Mouse (Mus musculus): ENCODE measurements around the gene Retreg1. TPM values are rescaled to one million over a fixed set of nuclear protein-coding genes. Genes with fewer than 3 reads are reported as not detected.

Retreg1 gene
- polyA plus RNA-seq, 1 experiment from 2014 or later: 5.6 TPM

- Histone ChIP-seq H3K4me1 (ENCODE audit: control insufficient read depth, insufficient read depth, low read length) (no peaks in the 10 kb centered on the region), H3K9me3 (ENCODE audit: control insufficient read depth, low read length) (no peaks in the 10 kb centered on the region), H3K9ac (ENCODE audit: low read length) (no peak overlapping the region), H3K36me3 (ENCODE audit: control insufficient read depth, insufficient read depth, low read length) (no peaks in the 10 kb centered on the region), H3K27me3 (ENCODE audit: control insufficient read depth, insufficient read depth, low read length) (no peaks in the 10 kb centered on the region), H3K4me3 (ENCODE audit: low read depth, low read length) (no peak overlapping the region), H3K4me2 (ENCODE audit: low read depth) (no peak overlapping the region), H3K27ac (ENCODE audit: low read depth, low read length) (no peak overlapping the region)
- ATAC-seq (ENCODE audit: insufficient read depth, low FRiP score, low TSS enrichment) (no peak), DNase-seq (ENCODE audit: low spot score) (no peak)
- WGBS: 84% methylated on average over 8 of the region's 8 CpGs
Observed at GRCm38 (mm10) chr15:25945224-25945623, 102.2 kb downstream of the Retreg1 start.

DNA sequence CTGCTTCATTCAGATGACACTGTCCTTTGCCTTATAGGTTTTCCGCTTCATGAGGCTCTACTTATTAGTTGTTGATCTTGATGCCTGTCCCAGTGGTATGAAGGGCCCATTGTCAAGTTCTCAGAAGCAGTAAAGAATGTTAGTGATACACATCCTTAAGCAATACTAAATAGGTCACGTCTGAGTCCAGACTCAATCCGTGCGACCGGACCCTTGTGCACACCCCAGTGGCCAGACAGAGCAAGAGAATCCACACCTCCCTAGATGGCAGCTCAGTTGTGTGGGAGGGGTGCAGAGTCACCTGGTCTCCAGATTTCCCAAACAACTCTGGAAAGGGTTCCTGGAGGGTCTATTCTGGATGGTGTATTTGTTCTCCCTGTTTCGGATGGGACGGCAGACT is 103.5 kb downstream of the Retreg1 start:
- H3K36me3 ChIP-seq (ENCODE audit: control insufficient read depth, insufficient read depth, low read length): no peaks in the 10 kb centered on the region
- no peak overlapping the region for H3K4me2 ChIP-seq (ENCODE audit: low read depth)
- ATAC-seq (ENCODE audit: insufficient read depth, low FRiP score, low TSS enrichment) (no peak), DNase-seq (ENCODE audit: low spot score) (no peak)
- no peak overlapping the region for H3K4me3 ChIP-seq (ENCODE audit: low read depth, low read length)
- no peaks in the 10 kb centered on the region for H3K9me3 ChIP-seq (ENCODE audit: control insufficient read depth, low read length)
- 91% methylated on average over 7 of the region's 7 CpGs for WGBS
- H3K4me1 ChIP-seq (ENCODE audit: control insufficient read depth, insufficient read depth, low read length): no peaks in the 10 kb centered on the region
- H3K27me3 ChIP-seq (ENCODE audit: control insufficient read depth, insufficient read depth, low read length): no peaks in the 10 kb centered on the region
- H3K27ac ChIP-seq (ENCODE audit: low read depth, low read length): no peak overlapping the region
- no peak overlapping the region for H3K9ac ChIP-seq (ENCODE audit: low read length)

DNA sequence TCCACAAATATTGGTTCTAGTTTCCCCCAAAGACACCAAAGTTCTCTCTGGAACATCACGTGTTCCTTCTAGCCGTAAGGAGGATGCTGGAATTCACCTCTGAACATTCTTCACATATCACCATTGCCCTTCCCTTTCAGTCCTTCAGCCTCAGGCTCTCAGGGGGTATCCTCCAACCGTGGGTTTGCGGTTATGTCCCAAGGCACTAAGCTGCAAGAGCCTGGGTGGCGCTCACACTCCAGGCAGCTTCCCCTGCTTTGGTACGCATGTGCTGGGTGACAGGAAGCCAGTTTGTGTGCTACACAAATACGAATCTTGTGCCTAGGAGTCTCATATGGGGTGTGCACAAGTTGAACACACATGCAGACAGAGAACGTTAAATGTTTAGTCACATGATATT is 104.4 kb downstream of the Retreg1 start:
- no peak for ATAC-seq (ENCODE audit: insufficient read depth, low FRiP score, low TSS enrichment)
- no peak for DNase-seq (ENCODE audit: low spot score)
- 84% methylated on average over 8 of the region's 8 CpGs for WGBS
- H3K9ac ChIP-seq (ENCODE audit: low read length): no peak overlapping the region
- no peaks in the 10 kb centered on the region for H3K36me3 ChIP-seq (ENCODE audit: control insufficient read depth, insufficient read depth, low read length)
- no peaks in the 10 kb centered on the region for H3K4me1 ChIP-seq (ENCODE audit: control insufficient read depth, insufficient read depth, low read length)
- no peaks in the 10 kb centered on the region for H3K9me3 ChIP-seq (ENCODE audit: control insufficient read depth, low read length)
- H3K27me3 ChIP-seq (ENCODE audit: control insufficient read depth, insufficient read depth, low read length): no peaks in the 10 kb centered on the region
- H3K4me2 ChIP-seq (ENCODE audit: low read depth): no peak overlapping the region
- no peak overlapping the region for H3K4me3 ChIP-seq (ENCODE audit: low read depth, low read length)
- H3K27ac ChIP-seq (ENCODE audit: low read depth, low read length): no peak overlapping the region

DNA sequence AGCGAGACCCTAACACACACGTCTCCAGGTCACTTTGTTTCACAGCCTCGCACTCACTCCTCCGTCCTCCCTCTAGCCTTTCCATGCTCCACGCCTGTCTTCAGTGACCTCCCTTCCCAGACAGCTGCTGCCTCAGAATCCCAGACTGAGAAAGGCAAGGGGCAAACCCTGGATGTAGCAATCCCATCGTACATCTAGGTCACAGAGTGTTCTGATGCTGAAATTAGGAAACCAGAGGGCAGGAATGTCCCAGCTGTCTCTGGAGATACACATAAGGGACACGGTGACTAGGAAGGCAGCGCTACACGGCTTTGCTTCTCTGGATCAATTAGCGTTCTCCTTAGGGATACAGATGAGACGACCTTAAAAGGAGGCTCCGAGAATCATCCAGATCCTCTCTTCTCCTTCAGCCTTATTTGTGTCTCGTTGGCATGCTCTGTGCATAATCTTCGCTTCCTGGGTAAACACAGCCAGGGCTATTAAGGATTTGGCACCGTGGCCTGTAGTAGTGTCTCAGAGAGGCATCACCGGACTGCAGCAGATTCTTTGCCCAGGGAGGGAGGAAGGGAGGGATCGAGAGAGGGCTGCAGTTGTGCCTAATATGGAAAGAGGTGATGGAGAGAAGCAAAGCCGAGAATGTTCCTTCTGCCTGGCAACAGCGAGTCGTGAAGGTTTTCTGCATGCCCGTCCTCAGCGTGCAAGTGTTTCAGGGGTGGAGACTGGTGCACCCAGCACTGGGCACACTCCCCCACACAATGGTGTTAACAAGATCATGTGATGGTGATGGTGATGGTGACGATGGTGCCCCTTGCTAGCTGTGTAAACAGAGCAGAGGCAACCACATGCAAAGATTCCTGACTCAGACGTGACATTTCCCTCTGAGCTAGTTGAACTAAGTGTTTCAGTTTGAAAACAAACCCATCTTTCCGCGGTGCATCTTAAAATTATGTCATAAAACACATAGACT is 105.6 kb downstream of the Retreg1 start:
- WGBS: 89% methylated on average over 26 of the region's 26 CpGs
- DNase-seq (ENCODE audit: low spot score) (no peak), ATAC-seq (ENCODE audit: insufficient read depth, low FRiP score, low TSS enrichment) (no peak)
- Histone ChIP-seq H3K9ac (ENCODE audit: low read length) (no peak overlapping the region), H3K4me2 (ENCODE audit: low read depth) (no peak overlapping the region), H3K27ac (ENCODE audit: low read depth, low read length) (no peak overlapping the region), H3K4me3 (ENCODE audit: low read depth, low read length) (no peak overlapping the region), H3K27me3 (ENCODE audit: control insufficient read depth, insufficient read depth, low read length) (no peaks in the 10 kb centered on the region), H3K9me3 (ENCODE audit: control insufficient read depth, low read length) (no peaks in the 10 kb centered on the region), H3K36me3 (ENCODE audit: control insufficient read depth, insufficient read depth, low read length) (no peaks in the 10 kb centered on the region), H3K4me1 (ENCODE audit: control insufficient read depth, insufficient read depth, low read length) (no peaks in the 10 kb centered on the region)

DNA sequence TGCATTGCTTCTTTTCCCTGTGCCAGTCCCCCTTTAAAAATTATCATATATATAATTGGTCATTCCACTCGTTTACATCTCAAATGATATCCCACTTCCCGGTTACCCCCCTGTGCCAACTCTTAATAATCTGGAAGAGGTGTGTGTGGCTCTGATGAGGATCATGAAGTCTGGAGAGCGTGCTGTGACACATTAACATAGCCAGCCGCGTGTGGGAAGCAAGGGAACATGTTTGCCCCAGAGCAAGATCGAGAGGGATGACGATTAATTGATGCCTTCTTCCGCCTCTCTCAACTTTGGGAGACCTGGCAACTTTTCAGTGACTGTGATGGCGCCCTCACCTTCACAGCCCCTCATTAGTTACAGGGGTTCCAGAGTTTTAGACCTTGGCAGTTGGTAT is 106.7 kb downstream of the Retreg1 start:
- no peak overlapping the region for H3K4me3 ChIP-seq (ENCODE audit: low read depth, low read length)
- H3K4me2 ChIP-seq (ENCODE audit: low read depth): no peak overlapping the region
- H3K27ac ChIP-seq (ENCODE audit: low read depth, low read length): no peak overlapping the region
- H3K27me3 ChIP-seq (ENCODE audit: control insufficient read depth, insufficient read depth, low read length): no peaks in the 10 kb centered on the region
- 93% methylated on average over 9 of the region's 9 CpGs for WGBS
- H3K9me3 ChIP-seq (ENCODE audit: control insufficient read depth, low read length): no peaks in the 10 kb centered on the region
- H3K4me1 ChIP-seq (ENCODE audit: control insufficient read depth, insufficient read depth, low read length): no peaks in the 10 kb centered on the region
- no peak overlapping the region for H3K9ac ChIP-seq (ENCODE audit: low read length)
- ATAC-seq (ENCODE audit: insufficient read depth, low FRiP score, low TSS enrichment) (no peak), DNase-seq (ENCODE audit: low spot score) (no peak)
- no peaks in the 10 kb centered on the region for H3K36me3 ChIP-seq (ENCODE audit: control insufficient read depth, insufficient read depth, low read length)

DNA sequence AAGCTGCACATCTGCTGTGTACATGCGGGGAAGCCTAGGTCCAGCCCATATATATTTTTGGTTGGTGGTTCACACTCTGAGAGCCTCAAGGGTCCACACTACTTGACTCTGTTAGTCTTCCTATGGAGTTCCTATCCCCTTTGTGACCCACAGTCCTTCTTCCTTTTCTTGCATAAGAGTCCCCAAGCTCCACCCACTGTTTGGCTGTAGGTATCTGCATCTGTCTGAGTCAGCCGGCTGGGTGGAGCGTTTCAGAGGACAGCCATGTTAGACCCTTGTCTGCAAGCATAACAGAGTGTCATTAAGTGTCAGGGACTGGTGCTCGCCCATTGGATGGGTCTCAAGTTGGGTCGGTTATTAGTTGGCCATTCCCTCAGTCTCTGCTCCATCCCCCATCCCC is 107.6 kb downstream of the Retreg1 start:
- ATAC-seq (ENCODE audit: insufficient read depth, low FRiP score, low TSS enrichment) (no peak), DNase-seq (ENCODE audit: low spot score) (no peak)
- Histone ChIP-seq H3K4me1 (ENCODE audit: control insufficient read depth, insufficient read depth, low read length) (no peaks in the 10 kb centered on the region), H3K36me3 (ENCODE audit: control insufficient read depth, insufficient read depth, low read length) (no peaks in the 10 kb centered on the region), H3K4me2 (ENCODE audit: low read depth) (no peak overlapping the region), H3K9me3 (ENCODE audit: control insufficient read depth, low read length) (no peaks in the 10 kb centered on the region), H3K4me3 (ENCODE audit: low read depth, low read length) (no peak overlapping the region), H3K27me3 (ENCODE audit: control insufficient read depth, insufficient read depth, low read length) (no peaks in the 10 kb centered on the region), H3K27ac (ENCODE audit: low read depth, low read length) (no peak overlapping the region), H3K9ac (ENCODE audit: low read length) (no peak overlapping the region)
- 83% methylated on average over 5 of the region's 5 CpGs for WGBS

DNA sequence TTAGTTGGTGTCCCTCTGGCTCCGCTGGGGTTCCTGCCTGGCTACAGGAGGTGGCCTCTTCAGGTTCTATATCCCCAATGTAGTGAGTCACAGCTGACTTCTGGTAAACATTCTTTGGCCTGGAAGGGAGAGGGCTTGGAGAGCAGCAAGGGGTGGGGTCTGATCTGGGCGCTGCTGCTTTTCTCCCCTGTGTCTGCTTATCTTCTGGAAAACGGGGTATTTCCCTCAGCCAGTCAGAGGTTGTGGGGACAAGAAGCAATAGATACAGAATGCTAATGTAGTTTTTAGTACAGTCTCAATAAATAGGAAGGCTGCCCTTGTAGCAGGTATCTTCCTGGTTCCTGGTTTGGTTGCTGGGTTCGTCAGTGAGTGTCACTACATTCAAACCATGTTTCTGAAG is 108.1 kb downstream of the Retreg1 start:
- H3K4me2 ChIP-seq (ENCODE audit: low read depth): no peak overlapping the region
- H3K36me3 ChIP-seq (ENCODE audit: control insufficient read depth, insufficient read depth, low read length): no peaks in the 10 kb centered on the region
- no peaks in the 10 kb centered on the region for H3K27me3 ChIP-seq (ENCODE audit: control insufficient read depth, insufficient read depth, low read length)
- no peaks in the 10 kb centered on the region for H3K9me3 ChIP-seq (ENCODE audit: control insufficient read depth, low read length)
- no peak overlapping the region for H3K9ac ChIP-seq (ENCODE audit: low read length)
- DNase-seq (ENCODE audit: low spot score): no peak
- H3K4me1 ChIP-seq (ENCODE audit: control insufficient read depth, insufficient read depth, low read length): no peaks in the 10 kb centered on the region
- 86% methylated on average over 4 of the region's 4 CpGs for WGBS
- H3K4me3 ChIP-seq (ENCODE audit: low read depth, low read length): no peak overlapping the region
- H3K27ac ChIP-seq (ENCODE audit: low read depth, low read length): no peak overlapping the region
- ATAC-seq (ENCODE audit: insufficient read depth, low FRiP score, low TSS enrichment): no peak

GRCm38 (mm10) chr15:25956001-25956400 is 113.0 kb downstream of the Retreg1 start:
- no peak overlapping the region for H3K9ac ChIP-seq (ENCODE audit: low read length)
- no peaks in the 10 kb centered on the region for H3K9me3 ChIP-seq (ENCODE audit: control insufficient read depth, low read length)
- no peaks in the 10 kb centered on the region for H3K27me3 ChIP-seq (ENCODE audit: control insufficient read depth, insufficient read depth, low read length)
- DNase-seq (ENCODE audit: low spot score): no peak
- WGBS: 84% methylated on average over 5 of the region's 5 CpGs
- no peaks in the 10 kb centered on the region for H3K36me3 ChIP-seq (ENCODE audit: control insufficient read depth, insufficient read depth, low read length)
- H3K27ac ChIP-seq (ENCODE audit: low read depth, low read length): no peak overlapping the region
- no peak overlapping the region for H3K4me3 ChIP-seq (ENCODE audit: low read depth, low read length)
- H3K4me2 ChIP-seq (ENCODE audit: low read depth): no peak overlapping the region
- no peak for ATAC-seq (ENCODE audit: insufficient read depth, low FRiP score, low TSS enrichment)
- no peaks in the 10 kb centered on the region for H3K4me1 ChIP-seq (ENCODE audit: control insufficient read depth, insufficient read depth, low read length)

DNA sequence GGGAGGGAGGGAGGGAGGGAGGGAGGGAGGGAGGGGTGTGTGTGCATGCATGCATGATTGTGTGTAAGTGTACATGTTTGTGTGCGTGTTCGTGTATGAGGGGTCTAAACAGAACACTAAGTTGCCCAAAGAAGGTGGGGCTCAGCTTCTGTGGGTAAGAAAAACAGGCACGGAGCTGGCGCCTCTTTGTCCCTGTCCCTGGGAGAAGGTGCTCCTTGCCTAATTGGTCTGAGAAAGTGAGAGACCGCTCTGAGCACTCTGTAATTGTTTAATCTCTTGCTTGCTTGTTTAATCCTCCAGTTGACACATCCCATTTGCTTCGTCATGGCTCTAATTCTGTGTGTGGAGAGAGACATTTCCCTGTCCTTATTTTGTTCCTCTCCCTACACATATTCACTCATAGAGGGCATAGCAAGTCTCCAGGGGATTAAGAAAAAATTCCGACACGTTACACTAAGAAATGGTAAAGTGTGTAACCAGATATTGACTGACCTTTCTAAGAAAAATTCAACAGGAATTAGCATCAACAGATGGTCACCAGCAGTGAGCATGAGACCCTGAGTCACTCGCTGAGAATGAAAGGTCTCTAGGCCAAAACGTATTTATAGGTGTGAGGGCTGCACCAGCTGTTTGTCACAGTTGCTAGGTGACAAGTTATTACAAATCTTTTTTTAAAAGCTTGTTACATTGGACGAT is 113.6 kb downstream of the Retreg1 start:
- WGBS: 67% methylated on average over 11 of the region's 11 CpGs
- Histone ChIP-seq H3K36me3 (ENCODE audit: control insufficient read depth, insufficient read depth, low read length) (no peaks in the 10 kb centered on the region), H3K9me3 (ENCODE audit: control insufficient read depth, low read length) (no peaks in the 10 kb centered on the region), H3K4me3 (ENCODE audit: low read depth, low read length) (no peak overlapping the region), H3K27me3 (ENCODE audit: control insufficient read depth, insufficient read depth, low read length) (no peaks in the 10 kb centered on the region), H3K4me2 (ENCODE audit: low read depth) (no peak overlapping the region), H3K27ac (ENCODE audit: low read depth, low read length) (no peak overlapping the region), H3K9ac (ENCODE audit: low read length) (no peak overlapping the region), H3K4me1 (ENCODE audit: control insufficient read depth, insufficient read depth, low read length) (no peaks in the 10 kb centered on the region)
- no peak for DNase-seq (ENCODE audit: low spot score)
- no peak for ATAC-seq (ENCODE audit: insufficient read depth, low FRiP score, low TSS enrichment)
